Mouse (Mus musculus) lung, embryonic 16.5 days (tissue): Measurements from ENCODE around the gene Msrb2. TPM values are rescaled to one million over a fixed set of nuclear protein-coding genes. Genes with fewer than 3 reads are reported as not detected.
A peak's percentile ranks its signal among the peaks of the same experiment; 100 is the strongest.

ENCODE experiments used
- ATAC-seq: fragments of 200-750 bp; cut with Nextera tagmentation; 2 replicates; pipeline ENCODE4 v1.8.0; 2017; ENCODE audit warnings: low read depth, mild to moderate bottlenecking, moderate library complexity
- H3K27ac ChIP-seq: fragments of 300-500 bp; sonication (generic); 2 replicates; pipeline ENCODE4 v1.5.1; 2014; ENCODE audit warnings: mild to moderate bottlenecking, control low read depth, low read length
- H3K27me3 ChIP-seq: fragments of 300-500 bp; sonication (generic); 2 replicates; pipeline ENCODE4 v1.6.1; 2014; ENCODE audit warnings: low read depth, low read length, mixed read lengths; ENCODE audit not compliant: control insufficient read depth, insufficient read depth
- H3K36me3 ChIP-seq: fragments of 300-500 bp; sonication (generic); 2 replicates; pipeline ENCODE4 v1.6.1; 2014; ENCODE audit warnings: low read length; ENCODE audit not compliant: control insufficient read depth, insufficient read depth
- H3K4me1 ChIP-seq: fragments of 300-500 bp; sonication (generic); replicated peaks from 2 replicates; pipeline ENCODE4 v1.6.1; 2014; ENCODE audit warnings: low read length, mixed read lengths; ENCODE audit not compliant: control insufficient read depth, insufficient read depth
- H3K4me2 ChIP-seq: fragments of 300-500 bp; sonication (generic); 2 replicates; pipeline ENCODE4 v1.6.1; 2014; ENCODE audit warnings: low read depth, low read length, control low read depth
- H3K4me3 ChIP-seq: fragments of 300-500 bp; sonication (generic); 2 replicates; pipeline ENCODE4 v1.5.1; 2014; ENCODE audit warnings: mild to moderate bottlenecking, low read length, control low read depth
- H3K9ac ChIP-seq: fragments of 300-500 bp; sonication (generic); 2 replicates; pipeline ENCODE4 v1.6.1; 2014; ENCODE audit warnings: low read length, control low read depth
- H3K9me3 ChIP-seq: fragments of 300-500 bp; sonication (generic); 2 replicates; pipeline ENCODE4 v1.6.1; 2016; ENCODE audit warnings: low read length; ENCODE audit not compliant: control insufficient read depth
- WGBS: fragments of 180-500 bp; shearing (Covaris S2); extraction: QIAGEN DNeasy Blood & Tissue Kit; methylation state at CpG from one replicate; pipeline ENCODE4 v1.1.7; 2014; 5-methylcytosine and 5-hydroxymethylcytosine counted together
- polyA plus RNA-seq: library from polyadenylated mRNA; unstranded; fragments of >200 nt; fragmentation: Nextera tagmentation; extraction: Ambion mirVana; gene quantifications from 2 replicates; pipeline ENCODE4 v1.2.1, GENCODE M21; 2015

The Msrb2 gene
- 33.3 and 37.7 TPM in 2 replicates for polyA plus RNA-seq

GRCm38 (mm10) chr2:19371390-19372158, at the start of gene Msrb2:
Gene Msrb2, plus strand, starts transcription at chr2:19371440.
- WGBS = under 1% methylated on average over 38 of the region's 39 CpGs
- 0 out of 2 replicates have a peak, but pooled peaks cover 2% of the 10 kb centered on the region for H3K4me1 ChIP-seq

GRCm38 (mm10) chr2:19322448-19322847, 48.8 kb upstream of the Msrb2 start:
- no peak for ATAC-seq
- Histone ChIP-seq H3K4me3 (no peak overlapping the region), H3K27ac (no peak overlapping the region), H3K4me2 (no peak overlapping the region), H3K9ac (no peak overlapping the region), H3K36me3 (no peaks in the 10 kb centered on the region), H3K4me1 (no peaks in the 10 kb centered on the region), H3K9me3 (no peaks in the 10 kb centered on the region), H3K27me3 (no peaks in the 10 kb centered on the region)
- 63% methylated on average over 9 of the region's 9 CpGs for WGBS

More at GRCm38 (mm10) chr2:19371390-19372158, at the start of gene Msrb2:
- ATAC-seq = peak; percentile 89
- H3K27ac ChIP-seq = peak within 1 kb of the TSS; percentile 91
- H3K9ac ChIP-seq = peak within 1 kb of the TSS; percentile 89
- H3K27me3 ChIP-seq = no peaks in the 10 kb centered on the region
- H3K9me3 ChIP-seq = no peaks in the 10 kb centered on the region
- H3K4me3 ChIP-seq = peak within 1 kb of the TSS; percentile 75
- H3K36me3 ChIP-seq = no peaks in the 10 kb centered on the region
- H3K4me2 ChIP-seq = peak within 1 kb of the TSS; percentile 70

GRCm38 (mm10) chr2:19326376-19326775, 44.9 kb upstream of the Msrb2 start:
- Histone ChIP-seq H3K27ac (no peak overlapping the region), H3K4me2 (no peak overlapping the region), H3K4me3 (no peak overlapping the region), H3K36me3 (no peaks in the 10 kb centered on the region), H3K4me1 (no peaks in the 10 kb centered on the region), H3K9ac (no peak overlapping the region), H3K9me3 (no peaks in the 10 kb centered on the region), H3K27me3 (no peaks in the 10 kb centered on the region)
- ATAC-seq = no peak
- 75% methylated on average over 1 of the region's 1 CpGs for WGBS

- Histone ChIP-seq H3K9me3 (no peaks in the 10 kb centered on the region), H3K4me3 (no peak overlapping the region), H3K4me1 (no peaks in the 10 kb centered on the region), H3K36me3 (no peaks in the 10 kb centered on the region), H3K27ac (no peak overlapping the region), H3K9ac (no peak overlapping the region), H3K27me3 (no peaks in the 10 kb centered on the region), H3K4me2 (no peak overlapping the region)
- WGBS = 59% methylated on average over 4 of the region's 4 CpGs
- ATAC-seq = no peak
Observed at GRCm38 (mm10) chr2:19327811-19328210, 43.4 kb upstream of the Msrb2 start.

GRCm38 (mm10) chr2:19343901-19344635, 27.2 kb upstream of the Msrb2 start:
- 24% methylated on average over 10 of the region's 10 CpGs for WGBS
- Histone ChIP-seq H3K27ac (no peak overlapping the region), H3K27me3 (no peaks in the 10 kb centered on the region), H3K9me3 (no peaks in the 10 kb centered on the region), H3K4me1 (no peaks in the 10 kb centered on the region), H3K4me3 (peak overlapping the region; percentile 30), H3K4me2 (peak overlapping the region; percentile 53), H3K9ac (0 out of 2 replicates have a peak overlapping the region, but pooled peaks have one; percentile 12), H3K36me3 (no peaks in the 10 kb centered on the region)
- peak; percentile 76 for ATAC-seq

DNA sequence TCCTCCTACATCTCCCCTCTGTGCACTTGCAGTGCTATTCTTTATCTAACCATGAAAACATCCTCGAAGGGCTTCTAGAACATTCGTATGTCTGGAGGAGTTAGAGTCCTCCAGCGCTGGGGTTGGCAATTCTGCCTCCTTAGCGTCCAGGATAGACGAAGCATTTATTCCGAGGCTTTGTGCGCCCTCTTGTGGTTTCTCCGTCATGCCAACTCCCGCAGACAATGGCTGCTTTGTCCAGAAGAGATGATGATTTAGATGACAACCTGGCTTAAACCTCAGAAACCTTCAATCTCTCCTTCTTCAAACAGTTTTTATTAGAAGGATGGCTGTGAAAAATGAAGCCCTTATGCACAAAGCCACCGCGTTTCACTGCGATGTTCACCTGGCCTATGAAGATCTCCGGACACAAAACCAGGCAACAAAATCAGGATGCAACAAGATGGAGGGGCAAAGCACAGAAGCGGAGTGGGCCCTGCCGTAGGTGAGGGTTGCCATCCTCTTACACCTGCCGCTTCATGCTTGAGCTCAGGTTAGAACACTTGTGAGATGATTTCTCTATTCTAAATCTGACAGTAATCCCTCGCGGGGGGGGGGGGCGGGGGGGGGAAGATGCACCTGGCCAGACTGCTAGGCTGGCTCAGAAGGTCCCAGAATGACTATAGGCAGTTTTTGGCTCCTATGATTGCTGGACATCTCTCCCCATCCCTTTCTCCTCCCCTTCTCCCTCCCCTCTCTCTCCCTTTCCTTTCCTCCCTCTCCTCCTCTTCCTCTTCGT, 26.4 kb upstream of the Msrb2 start:
- Histone ChIP-seq H3K9ac (0 out of 2 replicates have a peak overlapping the region, but pooled peaks have one; percentile 12), H3K4me1 (no peaks in the 10 kb centered on the region), H3K36me3 (no peaks in the 10 kb centered on the region), H3K4me2 (peak overlapping the region; percentile 53), H3K9me3 (no peaks in the 10 kb centered on the region), H3K27ac (no peak overlapping the region), H3K27me3 (no peaks in the 10 kb centered on the region), H3K4me3 (peak overlapping the region; percentile 30)
- peak; percentile 82 for ATAC-seq
- 24% methylated on average over 19 of the region's 20 CpGs for WGBS

DNA sequence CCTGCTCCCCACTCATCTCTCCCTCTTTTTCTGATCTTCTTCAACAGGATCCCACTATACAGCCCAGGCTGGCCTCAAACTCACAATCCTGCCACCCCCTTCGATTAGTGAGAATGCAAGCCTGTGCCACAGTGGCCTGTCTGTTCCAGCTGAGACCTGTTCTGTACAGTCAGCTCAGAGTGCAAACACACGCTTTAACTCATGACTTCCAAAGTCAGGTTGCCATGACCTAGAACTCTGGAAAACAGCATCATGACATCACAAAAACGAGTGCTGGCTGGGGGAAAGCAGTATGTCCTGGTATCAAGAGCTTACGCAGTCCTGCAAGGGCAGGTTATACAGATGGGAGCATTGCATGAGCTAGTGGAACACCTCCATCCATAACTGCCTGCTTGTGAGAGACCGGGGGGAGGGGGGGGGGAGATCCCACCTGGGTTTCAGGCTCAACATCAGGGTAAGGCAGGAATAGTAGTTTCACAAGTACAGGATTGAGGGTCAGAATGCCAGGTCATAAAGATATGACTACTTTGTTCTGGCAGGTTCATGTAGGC, 25.8 kb upstream of the Msrb2 start:
- no peak overlapping the region for H3K27ac ChIP-seq
- H3K9ac ChIP-seq = no peak overlapping the region
- no peaks in the 10 kb centered on the region for H3K4me1 ChIP-seq
- H3K36me3 ChIP-seq = no peaks in the 10 kb centered on the region
- no peaks in the 10 kb centered on the region for H3K27me3 ChIP-seq
- WGBS = 67% methylated on average over 5 of the region's 5 CpGs
- no peak overlapping the region for H3K4me2 ChIP-seq
- no peak overlapping the region for H3K4me3 ChIP-seq
- H3K9me3 ChIP-seq = no peaks in the 10 kb centered on the region
- no peak for ATAC-seq

DNA sequence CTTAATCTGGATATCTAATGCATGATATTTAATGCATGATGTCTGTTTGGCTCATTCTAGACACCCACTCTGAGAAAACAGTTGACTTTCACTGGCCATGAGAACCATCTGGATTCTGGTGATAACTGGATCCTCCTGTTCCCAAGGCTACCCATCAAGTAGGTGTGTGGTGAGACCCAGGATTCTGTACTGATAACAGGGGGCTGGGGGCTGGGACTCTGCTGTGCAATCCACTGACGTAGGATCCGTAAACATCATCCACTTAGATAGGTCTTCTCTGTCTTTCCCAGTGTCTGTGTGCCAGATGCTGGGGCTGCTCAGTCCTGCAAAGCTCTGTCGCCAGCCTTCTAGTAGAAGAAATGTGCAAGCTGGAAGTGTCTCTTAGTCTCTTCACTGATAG, 22.8 kb upstream of the Msrb2 start:
- H3K9ac ChIP-seq = no peak overlapping the region
- no peak overlapping the region for H3K4me3 ChIP-seq
- no peak for ATAC-seq
- H3K27ac ChIP-seq = no peak overlapping the region
- no peaks in the 10 kb centered on the region for H3K9me3 ChIP-seq
- H3K4me1 ChIP-seq = no peaks in the 10 kb centered on the region
- H3K27me3 ChIP-seq = no peaks in the 10 kb centered on the region
- WGBS = 46% methylated on average over 3 of the region's 3 CpGs
- H3K36me3 ChIP-seq = no peaks in the 10 kb centered on the region
- H3K4me2 ChIP-seq = no peak overlapping the region
